Mouse (Mus musculus): ENCODE measurements at regions not wholly inside any gene's neighbourhood (a gene's known extent, or its start where the extent isn't known, plus 50 kb on each side); places are given as distances from the start of the nearest gene placed in this dataset.
A peak's percentile ranks its signal among the peaks of the same experiment; 100 is the strongest.

- H3K27ac ChIP-seq (ENCODE audit: insufficient read depth, low read depth), result no peak overlapping the region
- no peak overlapping the region for H3K9ac ChIP-seq (ENCODE audit: insufficient read depth, low read depth)
- peak; percentile 93 for DNase-seq (ENCODE audit: extremely low read depth)
- dilution Hi-C loops (cut with MboI; ENCODE audit: extremely low pct_ligation_motif_present, extremely low pct_unique_long_range_greater_than_20kb, low sequenced_read_pairs), result no loop called here
- no peaks in the 10 kb centered on the region for H3K27me3 ChIP-seq (replicated peaks)
- in situ Hi-C loops (cut with MboI; ENCODE audit: low pct_ligation_motif_present, low pct_unique_long_range_greater_than_20kb, low sequenced_read_pairs), result loop anchor here (5.0 to 25.0 kb wide), 3 partner anchors 92 to 582 kb away; partner anchors contain the start of gene Spred2
- no peaks in the 10 kb centered on the region for H3K36me3 ChIP-seq (replicated peaks in 1 of 2; ENCODE audit: control insufficient read depth in 1 of 2, insufficient read depth in 1 of 2, low read length in 1 of 2)
- peak overlapping the region in 2 of 3 experiments; percentile 33 to 39 for H3K4me3 ChIP-seq (replicated peaks in 1 of 3; ENCODE audit: low read depth in 2 of 3, low read length in 2 of 3, poor library complexity in 1 of 3)
- H3K9me3 ChIP-seq (replicated peaks; ENCODE audit: low read length), result no peaks in the 10 kb centered on the region
- H3K79me2 ChIP-seq (replicated peaks; ENCODE audit: control insufficient read depth, extremely low read depth, insufficient read depth, poor library complexity, severe bottlenecking), result no peaks in the 10 kb centered on the region
- peak overlapping the region; percentile 64 for H3K4me2 ChIP-seq (ENCODE audit: insufficient read depth, low read depth, poor library complexity, severe bottlenecking)
- TF ChIP-seq MEF2A (IDR thresholded peaks at IDR 0.05; ENCODE audit: borderline replicate concordance, low read depth, low read length) (peak; percentile 70), POLR2AphosphoS2 (IDR thresholded peaks at IDR 0.05; ENCODE audit: low read depth, low read length) (no peak), ZKSCAN1 (IDR thresholded peaks at IDR 0.05; ENCODE audit: borderline replicate concordance, low read depth, low read length) (no peak), ETS1 (conservative IDR thresholded peaks at IDR 0.05; ENCODE audit: low read depth, low read length) (peak; percentile 27), MAX (IDR thresholded peaks at IDR 0.05; ENCODE audit: low read length) (peak; percentile 56), EP300 (IDR thresholded peaks at IDR 0.05; ENCODE audit: low read length) (peak; percentile 14; the same call in 1 of the 2 replicates), HCFC1 (IDR thresholded peaks at IDR 0.05; ENCODE audit: low read depth, low read length) (no peak), RCOR1 (conservative IDR thresholded peaks at IDR 0.05; ENCODE audit: low read depth, low read length) (peak; percentile 81; the same call in 1 of the 2 replicates), ZMIZ1 (IDR thresholded peaks at IDR 0.05; ENCODE audit: low read depth, low read length) (no peak), PAX5 (IDR thresholded peaks at IDR 0.05; ENCODE audit: low read length) (no peak), USF2 (conservative IDR thresholded peaks at IDR 0.05; ENCODE audit: low read depth, low read length) (no peak), ELF1 (IDR thresholded peaks at IDR 0.05; ENCODE audit: low read depth, low read length) (peak; percentile 39; the same call in 1 of the 2 replicates), CTCF (conservative IDR thresholded peaks at IDR 0.05 in 1 of 2, IDR thresholded peaks at IDR 0.05 in 1 of 2; ENCODE audit: low read depth in 2 of 2, low read length in 2 of 2) (peak; percentile 82 to 99), MAZ (IDR thresholded peaks at IDR 0.05; ENCODE audit: low read depth, low read length) (no peak; the same call in 1 of the 2 replicates), ZC3H11A (IDR thresholded peaks at IDR 0.05; ENCODE audit: low read depth, low read length) (peak; percentile 83), POLR2A (IDR thresholded peaks at IDR 0.05; ENCODE audit: low read depth, low read length) (peak; percentile 17; the same call in 1 of the 2 replicates), MXI1 (IDR thresholded peaks at IDR 0.05; ENCODE audit: low read depth, low read length) (0 out of 2 replicates have a peak, but pooled peaks have one; percentile 49), GABPA (IDR thresholded peaks at IDR 0.05; ENCODE audit: insufficient replicate concordance, low read depth, low read length) (no peak), JUN (IDR thresholded peaks at IDR 0.05; ENCODE audit: insufficient read depth, low read depth, low read length) (no peak), TBP (conservative IDR thresholded peaks at IDR 0.05; ENCODE audit: low read depth, low read length) (no peak), KAT2A (IDR thresholded peaks at IDR 0.05; ENCODE audit: insufficient replicate concordance, low read length) (no peak), BHLHE40 (IDR thresholded peaks at IDR 0.05; ENCODE audit: low read depth, low read length) (peak; percentile 18; the same call in 1 of the 2 replicates), MYC (IDR thresholded peaks at IDR 0.05; ENCODE audit: low read depth, low read length) (peak; percentile 63), TCF12 (IDR thresholded peaks at IDR 0.05; ENCODE audit: low read depth, low read length) (0 out of 2 replicates have a peak, but pooled peaks have one; percentile 45), RAD21 (IDR thresholded peaks at IDR 0.05; ENCODE audit: low read depth, low read length) (peak; percentile 99), CHD1 (IDR thresholded peaks at IDR 0.05; ENCODE audit: low read depth, low read length) (no peak), E2F4 (IDR thresholded peaks at IDR 0.05; ENCODE audit: insufficient replicate concordance, low read depth, low read length) (no peak), NELFE (IDR thresholded peaks at IDR 0.05; ENCODE audit: low read depth, low read length) (peak; percentile 62; the same call in 1 of the 2 replicates), JUND (conservative IDR thresholded peaks at IDR 0.05; ENCODE audit: low read depth, low read length) (0 out of 2 replicates have a peak, but pooled peaks have one; percentile 21), SIN3A (IDR thresholded peaks at IDR 0.05; ENCODE audit: low read length) (peak; percentile 77), CHD2 (IDR thresholded peaks at IDR 0.05; ENCODE audit: low read length) (peak; percentile 76), ZNF384 (IDR thresholded peaks at IDR 0.05; ENCODE audit: low read depth, low read length) (peak; percentile 33), NRF1 (IDR thresholded peaks at IDR 0.05; ENCODE audit: low read depth, low read length) (no peak), UBTF (IDR thresholded peaks at IDR 0.05; ENCODE audit: low read depth, low read length) (peak; percentile 45; the same call in 1 of the 2 replicates), SMC3 (IDR thresholded peaks at IDR 0.05; ENCODE audit: low read depth, low read length) (peak; percentile 97), IRF4 (IDR thresholded peaks at IDR 0.05; ENCODE audit: low read depth, low read length) (peak; percentile 20; the same call in 1 of the 2 replicates), USF1 (IDR thresholded peaks at IDR 0.05; ENCODE audit: low read depth, low read length) (0 out of 2 replicates have a peak, but pooled peaks have one; percentile 2), MAFK (IDR thresholded peaks at IDR 0.05; ENCODE audit: insufficient replicate concordance, low read length) (peak; percentile 24; the same call in 1 of the 2 replicates)
- peaks cover 19 to 44% of the 10 kb centered on the region in 2 experiments for H3K4me1 ChIP-seq (ENCODE audit: control insufficient read depth in 1 of 2, insufficient read depth in 2 of 2)
Observed at GRCm38 (mm10) chr11:19830280-19831062, 93.7 kb upstream of the Spred2 start.
